Comparison of ENCODE assay signal across 8 mouse cellular contexts in the genomic region with DNA sequence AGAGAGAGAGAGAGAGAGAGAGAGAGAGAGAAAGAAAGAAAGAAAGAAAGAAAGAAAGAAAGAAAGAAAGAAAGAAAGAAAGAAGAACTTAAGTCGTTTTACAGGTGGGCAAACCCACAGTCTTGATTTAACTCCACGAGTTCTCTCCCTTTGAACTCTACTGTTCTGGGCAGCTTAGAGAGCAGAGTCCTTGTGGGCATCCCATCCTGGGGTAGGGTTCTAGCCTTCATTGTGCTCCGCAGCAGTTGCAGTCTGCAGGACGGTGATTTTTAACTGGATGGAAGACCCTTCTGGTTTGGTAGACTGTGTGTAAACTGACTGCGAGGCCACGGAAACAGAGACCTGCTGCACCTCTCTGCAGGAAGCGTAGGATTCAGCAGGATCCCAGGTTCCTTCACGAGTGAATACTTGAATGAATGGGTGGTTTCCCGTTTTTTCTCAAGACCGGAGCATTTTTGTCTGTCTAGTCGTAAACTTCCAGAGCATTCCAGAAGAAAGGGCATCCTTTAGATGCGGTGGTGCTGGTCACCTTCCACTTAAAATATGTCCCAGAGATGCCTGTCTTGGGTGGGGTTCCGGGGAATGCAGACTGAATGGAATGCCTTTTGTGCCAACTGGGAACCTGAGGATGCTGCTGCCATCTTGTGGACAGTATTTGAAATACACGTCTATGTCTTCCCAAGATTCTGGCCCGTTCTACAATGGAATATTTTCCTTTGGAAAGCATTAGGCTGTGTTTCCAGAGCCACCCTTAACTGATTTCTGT.
A peak's percentile ranks its signal among the peaks of the same experiment; 100 is the strongest.
DNase-seq lines count a peak whose midpoint lies in the region; ATAC-seq and TF ChIP-seq lines count a peak whose summit lies in the region.

No protein-coding gene starts in this region.

- H3K4me1 ChIP-seq in ES-E14 (ENCODE audit: control insufficient read depth in 2 of 2, insufficient read depth in 2 of 2, low read length in 2 of 2, poor library complexity in 1 of 2), result peaks cover 0 to 4% of the 10 kb centered on the region in 2 experiments; a peak in 2 of 4 replicates
- peaks cover 6% of the 10 kb centered on the region for H3K4me1 ChIP-seq in embryonic facial prominence, embryonic 13.5 days
- H3K4me1 ChIP-seq in heart, embryonic 16.5 days (ENCODE audit: control insufficient read depth, insufficient read depth, low read length), result no peaks in the 10 kb centered on the region
- peaks cover 3% of the 10 kb centered on the region; the same call in 1 of the 2 replicates for H3K4me1 ChIP-seq in liver, postnatal 0 days (ENCODE audit: insufficient read depth)

- ATAC-seq in embryonic facial prominence, embryonic 13.5 days (ENCODE audit: insufficient number of reproducible peaks, insufficient read depth, low FRiP score, low TSS enrichment, low read depth), result no peak
- no peak for ATAC-seq in heart, embryonic 16.5 days (replicated peaks; ENCODE audit: extremely low read depth, insufficient read depth, low FRiP score)
- ATAC-seq in liver, postnatal 0 days, result no peak

- peak overlapping the region; percentile 60 for H3K4me2 ChIP-seq in embryonic facial prominence, embryonic 13.5 days
- H3K4me2 ChIP-seq in heart, embryonic 16.5 days (ENCODE audit: low read depth, low read length), result peak overlapping the region; percentile 64
- peak overlapping the region; percentile 36 for H3K4me2 ChIP-seq in liver, postnatal 0 days (ENCODE audit: low read depth, low read length)

- peak; percentile 79 for DNase-seq in ES-E14 (ENCODE audit: low read depth, low spot score)
- peak; percentile 38 to 63 for DNase-seq in adrenal gland, postnatal 36 days
- peak; percentile 65 to 71 for DNase-seq in kidney, postnatal 36 days
- DNase-seq in liver, postnatal 0 days, result peak; percentile 49
- peak; percentile 46 for DNase-seq in retina, adult 2 months (ENCODE audit: low read depth, low spot score)
- DNase-seq in spleen, postnatal 14 days (ENCODE audit: low spot score in 2 of 2), result no peak

- peak; percentile 83 for TF ChIP-seq CTCF in liver, postnatal 0 days (IDR thresholded peaks at IDR 0.05; ENCODE audit: low read depth)

- peak overlapping the region in 1 of 2 experiments; percentile 4; a peak in 2 of 4 replicates for H3K4me3 ChIP-seq in ES-E14 (ENCODE audit: insufficient read depth in 1 of 2, low read depth in 1 of 2, low read length in 2 of 2, poor library complexity in 1 of 2, severe bottlenecking in 1 of 2)
- H3K4me3 ChIP-seq in embryonic facial prominence, embryonic 13.5 days, result peak overlapping the region; percentile 36
- H3K4me3 ChIP-seq in heart, embryonic 16.5 days (ENCODE audit: low read length), result peak overlapping the region; percentile 33
- H3K4me3 ChIP-seq in liver, postnatal 0 days (ENCODE audit: low read depth, low read length), result no peak overlapping the region

- no peak overlapping the region for H3K9ac ChIP-seq in ES-E14 (ENCODE audit: insufficient read depth, low read depth, low read length, poor library complexity, severe bottlenecking)
- H3K9ac ChIP-seq in embryonic facial prominence, embryonic 13.5 days, result 0 out of 2 replicates have a peak overlapping the region, but pooled peaks have one; percentile 51
- H3K9ac ChIP-seq in heart, embryonic 16.5 days (ENCODE audit: low read length), result no peak overlapping the region
- H3K9ac ChIP-seq in liver, postnatal 0 days (replicated peaks), result no peak overlapping the region

- 15% methylated on average over 15 of the region's 15 CpGs for WGBS in embryonic facial prominence, embryonic 13.5 days
- WGBS in heart, embryonic 16.5 days, result 13% methylated on average over 15 of the region's 15 CpGs
- WGBS in liver, postnatal 0 days (ENCODE audit: insufficient replicate concordance), result 17% methylated on average over 15 of the region's 15 CpGs

- H3K36me3 ChIP-seq in ES-E14 (ENCODE audit: control insufficient read depth, insufficient read depth, low read length, poor library complexity, severe bottlenecking), result no peaks in the 10 kb centered on the region
- no peaks in the 10 kb centered on the region for H3K36me3 ChIP-seq in embryonic facial prominence, embryonic 13.5 days
- H3K36me3 ChIP-seq in heart, embryonic 16.5 days (ENCODE audit: control insufficient read depth, insufficient read depth), result no peaks in the 10 kb centered on the region
- H3K36me3 ChIP-seq in liver, postnatal 0 days (replicated peaks; ENCODE audit: insufficient read depth, low read length), result no peaks in the 10 kb centered on the region

- no peak for TF ChIP-seq EP300 in liver, postnatal 0 days (IDR thresholded peaks at IDR 0.05; ENCODE audit: low read depth)

- in situ Hi-C loops in ES-E14 (cut with MboI; ENCODE audit: low sequenced_read_pairs in 2 of 2, unreplicated experiment in 2 of 2), result loop anchor here in 1 of 2 experiments (10.0 kb wide), 1 partner anchor 182 kb away; no protein-coding TSS in a partner anchor

- no peaks in the 10 kb centered on the region for H3K9me3 ChIP-seq in ES-E14 (ENCODE audit: control insufficient read depth, insufficient read depth, low read depth, low read length)
- no peaks in the 10 kb centered on the region for H3K9me3 ChIP-seq in embryonic facial prominence, embryonic 13.5 days
- H3K9me3 ChIP-seq in heart, embryonic 16.5 days (replicated peaks; ENCODE audit: control insufficient read depth, low read length), result no peaks in the 10 kb centered on the region
- no peaks in the 10 kb centered on the region for H3K9me3 ChIP-seq in liver, postnatal 0 days (ENCODE audit: low read length)

- peaks cover 10% of the 10 kb centered on the region; the same call in 1 of the 2 replicates for H3K27me3 ChIP-seq in embryonic facial prominence, embryonic 13.5 days
- H3K27me3 ChIP-seq in heart, embryonic 16.5 days (ENCODE audit: control insufficient read depth, insufficient read depth, low read length), result peaks cover 7% of the 10 kb centered on the region; the same call in 1 of the 2 replicates
- H3K27me3 ChIP-seq in liver, postnatal 0 days (ENCODE audit: insufficient read depth, low read length), result no peaks in the 10 kb centered on the region

- H3K27ac ChIP-seq in ES-E14 (ENCODE audit: insufficient read depth, low read depth, low read length, poor library complexity, severe bottlenecking), result no peak overlapping the region; the same call in 1 of the 2 replicates
- no peak overlapping the region for H3K27ac ChIP-seq in embryonic facial prominence, embryonic 13.5 days
- H3K27ac ChIP-seq in heart, embryonic 16.5 days (ENCODE audit: low read length), result no peak overlapping the region
- no peak overlapping the region for H3K27ac ChIP-seq in liver, postnatal 0 days (ENCODE audit: low read depth)

TF ChIP-seq in ES-E14, 5 proteins besides CTCF, POLR2A, EP300 and RAD21:
- TF ChIP-seq ZNF384 (IDR thresholded peaks at IDR 0.05; ENCODE audit: low read depth, low read length) (no peak), CHD2 (IDR thresholded peaks at IDR 0.05; ENCODE audit: low read depth, low read length) (no peak; the same call in 1 of the 2 replicates), ZC3H11A (IDR thresholded peaks at IDR 0.05; ENCODE audit: borderline replicate concordance, low read depth, low read length) (peak; percentile 93), HCFC1 (IDR thresholded peaks at IDR 0.05; ENCODE audit: borderline replicate concordance, insufficient read depth, low read length) (no peak), MAFK (IDR thresholded peaks at IDR 0.05; ENCODE audit: insufficient read depth, low read depth, low read length) (no peak)

Comparison
In these comparisons a context has a peak if more than half of its experiments do, and no peak if none do; other contexts are left out.
1. DNase-seq: peak in ES-E14 (single experiment), adrenal gland, postnatal 36 days (2 of 2), kidney, postnatal 36 days (2 of 2), liver, postnatal 0 days (single experiment) and retina, adult 2 months (single experiment); none in spleen, postnatal 14 days (0 of 2).
2. Peak in every context shown above with its lines, with median percentiles within 50 percentile points of each other: H3K4me2 ChIP-seq.